Mouse (Mus musculus) small intestine, adult 2 months (tissue): Measurements from ENCODE around the gene Hist1h4i.

Experiments used
- CTCF ChIP-seq: fragments of 200-500 bp; IDR thresholded peaks from 2 replicates; pipeline ENCODE4 v1.5.1; 2012; ENCODE audit warnings: low read depth, mild to moderate bottlenecking, control low read depth, inconsistent platforms, low read length, moderate library complexity, mixed read lengths; ENCODE audit not compliant: insufficient replicate concordance, insufficient read length; ENCODE audit errors: extremely low read depth
- POLR2A ChIP-seq: fragments of 200-500 bp; IDR thresholded peaks from 2 replicates; pipeline ENCODE4 v1.6.1; 2012; ENCODE audit warnings: low read depth, mild to moderate bottlenecking, control low read depth, inconsistent platforms, low read length, moderate library complexity

GRCm38 (mm10) chr13:22033741-22034442 is 7.3 kb downstream of the Hist1h4i start:
- TF ChIP-seq CTCF, result no peak
- no peak for TF ChIP-seq POLR2A
